In the genomic region with DNA sequence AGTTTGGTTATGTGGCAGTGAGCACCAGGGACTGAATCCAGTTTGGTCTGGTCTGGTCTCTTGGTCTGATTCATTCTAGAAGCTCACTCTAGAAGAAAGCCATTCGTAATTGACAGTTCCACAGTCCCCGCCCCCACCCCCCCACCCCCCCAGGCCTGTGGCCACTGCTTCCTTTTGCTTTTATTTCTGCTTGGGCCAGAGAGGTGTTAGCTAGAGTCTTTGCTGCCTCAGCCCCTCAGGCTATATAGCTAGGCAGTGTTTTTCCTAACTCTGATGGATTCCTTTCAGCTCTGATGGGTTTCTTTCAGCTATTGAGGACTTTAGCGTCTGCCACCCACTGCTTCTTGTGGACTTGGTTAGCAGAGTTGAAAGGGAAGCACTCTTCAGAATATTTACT, we compare ENCODE assay signal across 8 mouse cellular contexts. TPM values are rescaled to one million over a fixed set of nuclear protein-coding genes. Genes with fewer than 3 reads are reported as not detected.
A peak's percentile ranks its signal among the peaks of the same experiment; 100 is the strongest.
DNase-seq lines count a peak whose midpoint lies in the region; ATAC-seq and TF ChIP-seq lines count a peak whose summit lies in the region.

No protein-coding gene starts in this region.

- peaks cover 23% of the 10 kb centered on the region for H3K4me1 ChIP-seq in liver, embryonic 15.5 days (replicated peaks)
- peaks cover 100% of the 10 kb centered on the region for H3K4me1 ChIP-seq in forebrain, embryonic 10.5 days
- H3K4me1 ChIP-seq in liver, postnatal 0 days (ENCODE audit: insufficient read depth) = peaks cover 30% of the 10 kb centered on the region
- H3K4me1 ChIP-seq in stomach, embryonic 16.5 days (ENCODE audit: control insufficient read depth, insufficient read depth, low read length) = peaks cover 26% of the 10 kb centered on the region

- 20% methylated on average over 3 of the region's 3 CpGs for WGBS in liver, embryonic 15.5 days (ENCODE audit: insufficient replicate concordance)
- WGBS in forebrain, embryonic 10.5 days = 4% methylated on average over 3 of the region's 3 CpGs
- WGBS in liver, postnatal 0 days (ENCODE audit: insufficient replicate concordance) = 15% methylated on average over 3 of the region's 3 CpGs
- WGBS in stomach, embryonic 16.5 days = 27% methylated on average over 3 of the region's 3 CpGs

- no peak for TF ChIP-seq EP300 in liver, postnatal 0 days (IDR thresholded peaks at IDR 0.05; ENCODE audit: low read depth)

- H3K9me3 ChIP-seq in liver, embryonic 15.5 days (replicated peaks) = no peaks in the 10 kb centered on the region
- no peaks in the 10 kb centered on the region for H3K9me3 ChIP-seq in forebrain, embryonic 10.5 days
- no peaks in the 10 kb centered on the region for H3K9me3 ChIP-seq in liver, postnatal 0 days (ENCODE audit: low read length)
- no peaks in the 10 kb centered on the region for H3K9me3 ChIP-seq in stomach, embryonic 16.5 days (replicated peaks; ENCODE audit: control insufficient read depth, low read length)

- H3K27ac ChIP-seq in liver, embryonic 15.5 days (replicated peaks) = no peak overlapping the region
- peak overlapping the region; percentile 95 for H3K27ac ChIP-seq in forebrain, embryonic 10.5 days
- H3K27ac ChIP-seq in liver, postnatal 0 days (ENCODE audit: low read depth) = peak overlapping the region; percentile 81
- H3K27ac ChIP-seq in stomach, embryonic 16.5 days (ENCODE audit: low read length) = no peak overlapping the region

- H3K27me3 ChIP-seq in liver, embryonic 15.5 days = peaks cover 7% of the 10 kb centered on the region
- H3K27me3 ChIP-seq in forebrain, embryonic 10.5 days (ENCODE audit: poor library complexity, severe bottlenecking) = no peaks in the 10 kb centered on the region
- H3K27me3 ChIP-seq in liver, postnatal 0 days (ENCODE audit: insufficient read depth, low read length) = no peaks in the 10 kb centered on the region
- H3K27me3 ChIP-seq in stomach, embryonic 16.5 days (ENCODE audit: control insufficient read depth, insufficient read depth, low read length) = no peaks in the 10 kb centered on the region

- DNase-seq in liver = no peak
- peak; percentile 78 for DNase-seq in forebrain, embryonic 10.5 days (ENCODE audit: extremely low spot score, low spot score)
- peak; percentile 34 for DNase-seq in liver, postnatal 0 days
- DNase-seq in thymus, postnatal 4 days = no peak
- DNase-seq in urinary bladder, adult 18-20 months (ENCODE audit: low spot score in 2 of 2) = no peak
- no peak for DNase-seq in ovary, postnatal 36 days (ENCODE audit: low spot score)

- no peak for TF ChIP-seq CTCF in liver, postnatal 0 days (IDR thresholded peaks at IDR 0.05; ENCODE audit: low read depth)

- H3K4me2 ChIP-seq in liver, embryonic 15.5 days = 0 out of 2 replicates have a peak overlapping the region, but pooled peaks have one; percentile 8
- H3K4me2 ChIP-seq in liver, postnatal 0 days (ENCODE audit: low read depth, low read length) = peak overlapping the region; percentile 58
- no peak overlapping the region for H3K4me2 ChIP-seq in stomach, embryonic 16.5 days (ENCODE audit: low read depth, low read length)

- H3K9ac ChIP-seq in liver, embryonic 15.5 days = no peak overlapping the region
- H3K9ac ChIP-seq in liver, postnatal 0 days (replicated peaks) = no peak overlapping the region; the same call in 1 of the 2 replicates
- H3K9ac ChIP-seq in stomach, embryonic 16.5 days (ENCODE audit: low read length) = no peak overlapping the region

- no peak overlapping the region for H3K4me3 ChIP-seq in liver, embryonic 15.5 days (replicated peaks)
- peak overlapping the region; percentile 45 for H3K4me3 ChIP-seq in forebrain, embryonic 10.5 days
- H3K4me3 ChIP-seq in liver, postnatal 0 days (ENCODE audit: low read depth, low read length) = no peak overlapping the region
- no peak overlapping the region for H3K4me3 ChIP-seq in stomach, embryonic 16.5 days (replicated peaks; ENCODE audit: low read length)

- no peaks in the 10 kb centered on the region for H3K36me3 ChIP-seq in liver, embryonic 15.5 days (replicated peaks)
- H3K36me3 ChIP-seq in forebrain, embryonic 10.5 days (replicated peaks) = no peaks in the 10 kb centered on the region; the same call in 1 of the 2 replicates
- H3K36me3 ChIP-seq in liver, postnatal 0 days (replicated peaks; ENCODE audit: insufficient read depth, low read length) = 0 out of 2 replicates have a peak, but pooled peaks cover 4% of the 10 kb centered on the region
- no peaks in the 10 kb centered on the region for H3K36me3 ChIP-seq in stomach, embryonic 16.5 days (ENCODE audit: control insufficient read depth, insufficient read depth, low read length)

- no peak for ATAC-seq in liver, embryonic 15.5 days (ENCODE audit: insufficient read depth)
- ATAC-seq in liver, postnatal 0 days = no peak
- ATAC-seq in stomach, embryonic 16.5 days (ENCODE audit: insufficient read depth, low FRiP score) = peak; percentile 28; the same call in 1 of the 2 replicates

RNA-seq across cellular contexts. Expression of gene Cemip2, which starts 7.0 kb away (rescaled TPM):
- polyA plus RNA-seq in liver, embryonic 15.5 days (2015; fragmentation: Nextera tagmentation; extraction: Ambion mirVana) = 7.2 and 8.5 TPM in 2 replicates
- polyA plus RNA-seq in forebrain, embryonic 10.5 days (2016; fragmentation: Nextera tagmentation; extraction: Ambion mirVana) = 56.4 and 58.7 TPM in 2 replicates
- 5.5 and 6.6 TPM in 2 replicates for polyA plus RNA-seq in liver, postnatal 0 days (2015; fragmentation: Nextera tagmentation; extraction: Ambion mirVana)
- 11.7 and 13.0 TPM in 2 replicates for polyA plus RNA-seq in stomach, embryonic 16.5 days (2015; fragmentation: Nextera tagmentation; extraction: Ambion mirVana)

Comparison
In these comparisons a context has a peak if more than half of its experiments do, and no peak if none do; other contexts are left out.
1. H3K27ac ChIP-seq: peak in forebrain, embryonic 10.5 days (single experiment) and liver, postnatal 0 days (single experiment); none in liver, embryonic 15.5 days (single experiment) and stomach, embryonic 16.5 days (single experiment).
2. DNase-seq: peak in forebrain, embryonic 10.5 days (single experiment) and liver, postnatal 0 days (single experiment); none in liver (single experiment), thymus, postnatal 4 days (single experiment), urinary bladder, adult 18-20 months (0 of 2) and ovary, postnatal 36 days (single experiment).